Mouse (Mus musculus) cortical plate, adult 2 months (tissue): Measurements from ENCODE around the gene Itga6.

ENCODE experiments used
- CTCF ChIP-seq: fragments of 200-500 bp; IDR thresholded peaks from 2 replicates; pipeline ENCODE4 v1.5.1; 2011; ENCODE audit warnings: mild to moderate bottlenecking, control low read depth, low read length; ENCODE audit not compliant: insufficient read depth; ENCODE audit errors: extremely low read depth
- POLR2A ChIP-seq: fragments of 200-500 bp; IDR thresholded peaks from 2 replicates; pipeline ENCODE4 v1.6.1; 2011; ENCODE audit warnings: mild to moderate bottlenecking, low read length, control low read depth; ENCODE audit not compliant: insufficient read depth; ENCODE audit errors: extremely low read depth

DNA sequence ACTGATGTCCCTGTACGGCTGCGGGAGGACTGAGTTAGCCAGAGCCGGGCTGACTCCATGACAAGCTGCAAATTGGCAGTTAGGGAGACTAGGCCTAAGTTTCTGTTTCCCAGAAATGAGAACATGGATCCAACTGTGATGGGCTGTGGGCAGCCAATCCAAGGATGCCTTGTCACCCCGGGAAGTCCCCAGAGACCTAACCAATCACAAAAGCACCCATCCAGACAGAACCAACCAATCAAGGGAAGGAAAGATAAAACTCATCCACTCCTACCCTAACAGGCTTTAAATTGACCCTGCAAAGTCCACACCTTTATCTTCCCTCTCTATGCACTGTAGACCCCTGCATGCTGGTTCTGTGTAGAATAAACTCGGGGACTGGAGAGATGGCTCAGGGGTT is 31.0 kb upstream of the Itga6 start:
- TF ChIP-seq CTCF (no peak), POLR2A (no peak)
